Mouse (Mus musculus) embryo, embryonic 11.5 days (tissue): Measurements from ENCODE around the gene Nsun2.
"Not testable (repeated sequence)": the region's sequence is repeated elsewhere in the genome, so short reads cannot be mapped to it uniquely, and the experiment has no call there.

Experiments used
- DNase-seq: peaks from one replicate; pipeline ENCODE4 v3.0.0-alpha.2; 2012; ENCODE audit warnings: low read depth, low spot score

Nsun2 gene

DNA sequence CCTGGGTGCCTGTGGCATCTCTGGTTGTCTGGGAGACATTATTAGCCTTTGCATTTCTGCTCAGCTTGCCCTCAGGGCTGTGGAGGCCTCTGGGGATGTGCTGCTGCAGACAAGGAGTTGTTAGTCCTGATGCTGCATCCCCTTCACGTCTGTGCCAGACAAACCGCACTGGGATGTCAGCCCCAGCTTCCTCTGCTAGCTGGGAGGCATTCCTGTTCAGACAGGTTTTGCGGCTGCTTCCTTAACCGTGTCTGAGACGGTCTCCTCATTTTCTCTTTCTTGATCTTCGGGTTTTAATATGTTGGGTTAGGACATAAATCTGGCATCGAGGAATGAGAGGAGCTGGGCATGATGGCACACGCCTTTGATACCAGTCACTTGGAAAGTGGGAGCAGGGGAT lies 58.7 kb downstream of the Nsun2 start:
- DNase-seq, result no peak

DNA sequence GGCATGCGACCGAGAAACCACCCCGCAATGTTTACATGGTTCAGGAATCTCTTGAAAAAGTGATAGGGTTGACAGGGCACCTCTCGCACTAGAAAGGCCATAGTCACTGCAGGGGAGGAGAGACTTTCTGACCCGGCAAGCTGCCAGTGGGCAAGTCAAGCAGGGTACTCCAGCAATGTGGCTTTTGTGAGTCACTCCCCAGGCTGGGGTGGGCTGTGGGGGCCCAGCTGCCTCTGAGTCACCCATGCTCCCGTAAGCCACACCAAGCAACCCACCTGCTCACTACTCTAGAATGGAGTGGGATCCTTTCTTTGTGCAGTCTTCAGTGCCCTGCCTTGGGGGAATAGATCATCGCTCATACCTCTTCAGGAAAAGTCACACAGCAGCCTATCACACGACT lies 59.9 kb downstream of the Nsun2 start:
- no peak for DNase-seq

DNA sequence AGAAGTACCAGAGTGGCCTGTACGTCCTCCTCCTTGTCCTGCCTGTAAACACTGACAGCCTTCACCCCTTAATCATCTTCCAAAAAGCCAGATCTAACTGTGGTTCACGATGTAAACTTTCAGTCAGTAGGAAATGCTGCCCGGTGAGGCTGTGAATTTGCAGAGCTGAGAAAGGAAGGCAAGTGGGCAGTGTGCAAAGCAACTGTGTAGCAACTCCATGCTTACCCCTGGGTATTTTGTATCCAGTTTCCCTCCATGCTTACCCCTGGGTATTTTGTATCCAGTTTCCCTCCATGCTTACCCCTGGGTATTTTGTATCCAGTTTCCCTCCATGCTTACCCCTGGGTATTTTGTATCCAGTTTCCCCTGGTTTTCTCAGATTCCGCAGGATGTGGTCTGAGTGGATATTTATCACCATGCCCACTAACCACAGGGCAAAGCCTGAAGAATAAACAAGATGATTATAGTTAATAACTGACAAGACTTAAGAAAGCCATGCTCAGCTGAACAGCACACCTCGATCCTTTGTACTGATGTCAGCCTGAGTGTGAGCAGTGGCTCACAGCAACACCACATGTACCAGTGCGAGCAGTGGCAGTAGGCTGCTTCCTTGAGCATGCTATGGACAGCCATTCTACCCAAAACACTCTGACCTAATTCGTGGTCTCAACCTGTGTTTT lies 61.2 kb downstream of the Nsun2 start:
- no peak for DNase-seq

GRCm38 (mm10) chr13:69595911-69596310 lies 62.4 kb downstream of the Nsun2 start:
- DNase-seq, result no peak

DNA sequence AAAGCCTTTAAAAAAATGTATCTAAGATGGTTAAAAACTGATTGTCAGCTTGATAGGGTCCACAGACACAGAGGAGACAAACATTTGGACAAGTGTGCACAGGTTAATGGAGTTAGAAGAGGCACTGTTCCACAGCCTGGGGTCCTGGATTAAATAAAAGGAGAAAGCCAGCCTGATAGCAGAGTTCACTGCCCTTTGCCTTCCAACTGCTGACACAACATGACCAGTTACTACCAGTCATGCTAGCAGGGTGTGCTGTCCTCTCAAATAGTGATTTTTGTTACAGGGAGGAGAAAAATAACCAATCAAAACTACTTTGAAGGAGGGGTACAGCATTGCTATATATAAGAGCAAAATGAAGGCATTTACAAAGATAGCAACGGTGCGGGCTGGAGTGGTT lies 63.0 kb downstream of the Nsun2 start:
- no peak for DNase-seq

GRCm38 (mm10) chr13:69598867-69599266 lies 65.3 kb downstream of the Nsun2 start:
- DNase-seq, result no peak

GRCm38 (mm10) chr13:69600863-69601262 lies 67.3 kb downstream of the Nsun2 start:
- not testable (repeated sequence) for DNase-seq

DNA sequence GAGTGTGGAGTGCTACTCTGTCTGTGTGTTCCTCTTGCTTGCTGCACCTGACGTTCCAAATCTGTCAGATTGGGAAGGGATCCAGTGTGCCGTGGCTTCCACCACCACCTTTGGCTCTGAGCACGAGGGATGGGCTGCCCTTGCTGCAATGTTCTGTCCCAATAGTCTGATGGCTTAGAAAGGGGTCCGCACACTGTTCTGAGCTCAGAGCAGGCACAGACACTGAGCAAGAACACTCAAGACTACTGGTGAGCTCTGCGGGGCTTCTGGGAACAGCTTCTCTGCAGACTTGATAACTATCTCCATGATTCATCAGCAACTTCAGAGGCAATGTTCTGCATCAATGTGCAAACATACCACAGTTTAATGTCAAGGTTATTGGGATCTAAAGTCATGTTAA lies 67.8 kb downstream of the Nsun2 start:
- no peak for DNase-seq

DNA sequence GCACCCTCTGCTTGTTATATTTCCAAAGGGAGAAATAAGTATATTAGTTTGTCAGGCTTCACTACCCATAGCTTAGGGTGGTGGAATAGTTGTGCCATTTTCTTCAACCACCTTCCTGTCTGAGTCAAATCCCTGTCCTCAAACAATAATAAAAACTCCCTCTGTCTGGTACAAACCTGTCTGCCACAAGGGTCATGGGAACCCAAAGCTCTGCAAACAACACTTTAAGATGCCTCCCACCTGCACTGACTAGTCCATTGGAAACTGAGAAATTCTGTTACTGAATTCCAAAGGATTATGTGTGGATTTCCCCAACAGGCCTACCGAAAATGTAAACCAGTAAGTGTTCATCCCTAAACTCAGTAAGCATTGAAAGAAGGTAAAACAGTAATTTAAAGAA lies 71.1 kb downstream of the Nsun2 start:
- DNase-seq, result no peak

GRCm38 (mm10) chr13:69608734-69609133 lies 75.2 kb downstream of the Nsun2 start:
- DNase-seq, result no peak

GRCm38 (mm10) chr13:69610751-69611397 lies 77.3 kb downstream of the Nsun2 start:
- no peak for DNase-seq

DNA sequence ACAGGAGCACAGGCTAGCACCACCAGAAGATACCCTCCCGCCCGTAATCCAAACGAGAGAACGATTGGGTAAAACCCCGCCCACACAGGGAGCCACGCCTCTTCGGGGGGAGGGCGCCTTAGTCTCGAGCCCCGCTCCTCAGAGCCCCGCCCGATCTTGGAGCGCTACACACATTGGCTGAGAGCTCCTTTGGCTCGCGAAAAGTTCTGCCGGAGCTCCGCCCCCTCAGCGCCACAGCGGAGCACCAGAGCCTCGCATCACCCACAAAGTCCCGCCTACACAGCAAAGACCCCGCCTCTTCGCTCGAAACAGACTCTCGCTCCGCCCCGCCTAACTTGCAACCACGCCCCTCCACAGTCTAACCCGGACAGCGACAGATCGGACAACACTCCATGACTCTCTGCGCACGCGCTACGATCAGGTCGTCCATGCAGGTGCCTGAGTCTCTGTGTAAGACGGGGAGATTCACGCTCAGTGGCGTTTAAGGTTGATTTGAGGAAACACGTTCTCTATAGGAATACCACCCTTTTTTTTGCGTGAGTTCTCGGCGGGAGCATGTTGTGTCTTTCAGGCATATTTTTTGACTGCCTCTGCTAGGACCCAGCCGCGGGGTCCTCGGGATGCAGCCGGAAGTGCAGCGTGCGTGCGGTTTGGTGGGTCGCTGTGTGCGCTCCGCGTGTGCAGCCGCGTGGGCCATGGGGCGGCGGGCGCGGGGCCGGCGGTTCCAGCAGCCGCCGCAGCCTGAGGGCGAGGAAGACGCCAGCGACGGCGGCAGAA lies 78.0 kb downstream of the Nsun2 start, which contains the start of gene Srd5a1:
TSS of gene Srd5a1 (minus strand) at position 45 of the 777 bp plus-strand sequence.
- DNase-seq, result peak; percentile 99

GRCm38 (mm10) chr13:69612175-69612544 lies 78.6 kb downstream of the Nsun2 start:
- DNase-seq, result no peak

DNA sequence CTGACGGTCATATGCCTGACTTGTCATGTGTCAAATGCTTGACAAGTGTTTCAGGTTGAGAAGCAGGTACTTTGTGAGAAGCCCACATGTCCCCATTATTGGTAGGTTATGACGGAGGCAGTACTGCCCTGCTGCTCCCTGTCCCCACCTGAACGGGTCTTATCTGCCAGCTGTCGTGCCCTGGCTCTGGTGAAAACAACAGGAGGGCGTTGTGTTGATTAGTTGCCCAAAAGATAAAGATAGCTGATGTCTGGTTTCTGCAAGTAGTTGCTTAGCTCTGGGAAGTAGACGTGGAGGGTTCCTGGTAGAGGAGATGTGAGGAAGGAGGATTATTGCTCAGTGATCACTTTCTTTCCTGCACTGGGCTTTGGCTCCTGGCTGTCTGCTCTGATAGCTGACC lies 83.2 kb downstream of the Nsun2 start:
- DNase-seq, result no peak

- DNase-seq, result no peak
Measured at GRCm38 (mm10) chr13:69623843-69624242, 90.3 kb downstream of the Nsun2 start.

- DNase-seq, result no peak
Measured at GRCm38 (mm10) chr13:69624510-69624909, 91.0 kb downstream of the Nsun2 start.

GRCm38 (mm10) chr13:69627941-69628340 lies 94.4 kb downstream of the Nsun2 start:
- no peak for DNase-seq

- DNase-seq, result no peak
Measured at GRCm38 (mm10) chr13:69630576-69630975, 97.0 kb downstream of the Nsun2 start.

DNA sequence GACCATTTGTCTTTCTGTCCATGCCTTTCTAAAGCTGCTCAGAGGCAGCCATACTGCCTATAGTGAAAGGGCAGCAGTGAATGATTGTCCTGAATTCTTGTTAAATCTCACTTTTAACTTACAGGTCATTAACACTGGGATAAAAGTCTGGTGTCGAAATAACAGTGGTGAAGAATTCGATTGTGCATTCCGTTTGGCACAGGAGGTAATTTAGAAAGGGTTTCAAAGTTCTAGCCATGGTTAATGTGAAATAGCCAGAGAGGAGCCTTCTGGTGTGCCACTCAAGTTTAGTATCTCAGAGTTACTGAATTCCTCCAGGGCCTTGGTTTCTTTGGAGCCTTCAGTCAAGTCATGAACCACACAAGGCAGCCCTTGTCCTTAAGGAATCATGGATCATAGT lies 97.6 kb downstream of the Nsun2 start:
- DNase-seq, result no peak

- DNase-seq, result no peak
Measured at GRCm38 (mm10) chr13:69631659-69632058, 98.1 kb downstream of the Nsun2 start.

DNA sequence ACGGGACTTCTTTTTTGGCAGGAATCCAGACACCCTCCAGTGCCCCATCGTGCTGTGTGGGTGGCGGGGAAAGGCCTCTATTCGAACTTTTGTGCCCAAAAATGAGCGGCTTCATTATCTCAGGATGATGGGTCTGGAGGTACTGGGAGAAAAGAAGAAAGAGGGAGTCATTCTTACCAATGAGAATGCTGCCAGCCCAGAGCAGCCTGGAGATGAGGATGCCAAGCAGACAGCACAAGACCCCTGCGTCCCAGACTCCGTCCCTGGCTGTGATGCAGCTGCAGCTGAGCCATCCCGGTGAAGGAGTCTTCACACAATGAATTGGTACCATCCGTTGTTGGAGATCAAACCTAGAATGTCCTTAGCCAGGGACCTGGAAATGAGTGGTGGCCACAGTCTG lies 100.0 kb downstream of the Nsun2 start:
- DNase-seq, result no peak

DNA sequence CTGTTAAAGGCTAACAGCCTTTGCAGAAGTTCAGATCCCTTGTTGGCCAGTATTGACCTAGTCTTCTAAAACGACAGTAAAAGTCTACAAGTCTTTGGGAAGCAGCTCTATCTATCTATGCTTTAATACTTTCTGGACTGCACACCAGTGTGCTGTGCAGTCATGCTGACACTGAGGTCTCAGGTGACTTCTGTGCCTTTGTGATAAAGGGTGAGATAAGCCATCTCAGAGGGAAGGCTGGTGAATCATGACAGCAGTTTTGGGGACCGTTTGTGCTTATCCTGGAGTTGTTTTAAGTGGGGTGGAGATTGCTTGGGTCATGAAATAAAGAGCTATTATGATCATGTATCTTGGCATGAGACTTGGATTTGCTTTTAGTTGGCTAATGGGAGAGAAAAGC lies 100.4 kb downstream of the Nsun2 start:
- DNase-seq, result no peak

GRCm38 (mm10) chr13:69635836-69636235 lies 102.3 kb downstream of the Nsun2 start:
- not testable (repeated sequence) for DNase-seq
